In genomic region chr4:100128026-100128922, GRCm38 (mm10) we compare ENCODE assay signal across 17 mouse cellular contexts. TPM values are rescaled to one million over a fixed set of nuclear protein-coding genes. Genes with fewer than 3 reads are reported as not detected.
DNase-seq lines count a peak whose midpoint lies in the region; ATAC-seq and TF ChIP-seq lines count a peak whose summit lies in the region.
"Had no signal": no experiment of that assay in that cellular context is flagged by ENCODE, and none has a peak within 500 bp of the region (broad histone marks: within the 10 kb centered on the region; RNA-seq: fewer than 3 reads in every experiment).

No protein-coding gene starts in this region.

- H3K9ac ChIP-seq in embryonic facial prominence, embryonic 12.5 days, result no peak overlapping the region
- H3K9ac ChIP-seq: forebrain, embryonic 12.5 days; liver, embryonic 13.5 days; midbrain, embryonic 13.5 days had no signal

- H3K27me3 ChIP-seq in embryonic facial prominence, embryonic 12.5 days, result no peaks in the 10 kb centered on the region
- no peaks in the 10 kb centered on the region for H3K27me3 ChIP-seq in embryonic facial prominence, embryonic 10.5 days (replicated peaks; ENCODE audit: low read depth, poor library complexity, severe bottlenecking)
- H3K27me3 ChIP-seq: liver, embryonic 13.5 days; midbrain, embryonic 13.5 days had no signal

- DNase-seq in embryonic facial prominence, embryonic 10.5 days (ENCODE audit: low spot score), result no peak
- DNase-seq in layer of hippocampus, adult 2 months (ENCODE audit: low spot score in 2 of 2), result no peak
- DNase-seq in layer of hippocampus, postnatal 36 days, result no peak
- peak; percentile 41 for DNase-seq in Muller cell, postnatal 12 days (ENCODE audit: inconsistent ontology term)
- DNase-seq in cerebellum, adult 9-11 months, result peak; percentile 80
- DNase-seq in ovary, postnatal 14 days (ENCODE audit: low spot score), result no peak
- no peak for DNase-seq in ovary, postnatal 10 days (ENCODE audit: low spot score)
- DNase-seq: adrenal gland, postnatal 25 days; gastrocnemius, postnatal 36 days; liver, embryonic 13.5 days; thymus, postnatal 4 days had no signal

- TF ChIP-seq CTCF in layer of hippocampus, adult 2 months (conservative IDR thresholded peaks at IDR 0.05), result no peak

- no peak for ATAC-seq in embryonic facial prominence, embryonic 12.5 days (ENCODE audit: insufficient number of reproducible peaks, insufficient read depth, low FRiP score, low TSS enrichment)
- ATAC-seq: activated CD4-positive, CD25-positive, alpha-beta regulatory T cell, adult 4 months; midbrain, embryonic 13.5 days had no signal

- H3K4me1 ChIP-seq in embryonic facial prominence, embryonic 12.5 days, result peaks cover 35% of the 10 kb centered on the region
- H3K4me1 ChIP-seq in embryonic facial prominence, embryonic 10.5 days, result peaks cover 33% of the 10 kb centered on the region
- H3K4me1 ChIP-seq: forebrain, embryonic 12.5 days; liver, embryonic 13.5 days had no signal

- no peak overlapping the region for H3K4me3 ChIP-seq in embryonic facial prominence, embryonic 12.5 days
- no peak overlapping the region for H3K4me3 ChIP-seq in embryonic facial prominence, embryonic 10.5 days
- H3K4me3 ChIP-seq in layer of hippocampus, adult 2 months, result no peak overlapping the region
- H3K4me3 ChIP-seq: forebrain, embryonic 12.5 days; liver, embryonic 13.5 days; midbrain, embryonic 13.5 days; myocyte had no signal

- 93% methylated on average over 12 of the region's 12 CpGs for WGBS in embryonic facial prominence, embryonic 12.5 days
- 91% methylated on average over 12 of the region's 12 CpGs for WGBS in embryonic facial prominence, embryonic 10.5 days

- no peaks in the 10 kb centered on the region for H3K36me3 ChIP-seq in embryonic facial prominence, embryonic 12.5 days
- H3K36me3 ChIP-seq in embryonic facial prominence, embryonic 10.5 days (replicated peaks), result no peaks in the 10 kb centered on the region; the same call in 1 of the 2 replicates
- H3K36me3 ChIP-seq: forebrain, embryonic 12.5 days; liver, embryonic 13.5 days; midbrain, embryonic 13.5 days had no signal

- no peaks in the 10 kb centered on the region for H3K9me3 ChIP-seq in embryonic facial prominence, embryonic 12.5 days
- no peaks in the 10 kb centered on the region for H3K9me3 ChIP-seq in embryonic facial prominence, embryonic 10.5 days
- H3K9me3 ChIP-seq: forebrain, embryonic 12.5 days; liver, embryonic 13.5 days; midbrain, embryonic 13.5 days had no signal

- H3K27ac ChIP-seq in embryonic facial prominence, embryonic 12.5 days, result peak overlapping the region; percentile 58; the same call in 1 of the 2 replicates
- H3K27ac ChIP-seq in embryonic facial prominence, embryonic 10.5 days (replicated peaks), result no peak overlapping the region
- H3K27ac ChIP-seq in layer of hippocampus, adult 2 months, result peak overlapping the region; percentile 32; the same call in 1 of the 2 replicates
- H3K27ac ChIP-seq: forebrain, embryonic 12.5 days; liver, embryonic 13.5 days; midbrain, embryonic 13.5 days had no signal

- no peak overlapping the region for H3K4me2 ChIP-seq in embryonic facial prominence, embryonic 12.5 days (replicated peaks)
- H3K4me2 ChIP-seq: forebrain, embryonic 12.5 days; liver, embryonic 13.5 days; midbrain, embryonic 13.5 days had no signal

RNA-seq across cellular contexts. Expression of gene Ror1, which starts 32.7 kb away (rescaled TPM):
- polyA plus RNA-seq in embryonic facial prominence, embryonic 12.5 days (2016; fragmentation: Nextera tagmentation; extraction: Ambion mirVana), result 22.4 and 24.3 TPM in 2 replicates
- 11.4 and 12.0 TPM in 2 replicates for polyA plus RNA-seq in embryonic facial prominence, embryonic 10.5 days (2016; fragmentation: Nextera tagmentation; extraction: Ambion mirVana)
- total RNA-seq in layer of hippocampus, adult 2 months (2021), result 1 to 10 TPM; 6.1 to 7.0 TPM
- total RNA-seq in layer of hippocampus, postnatal 36 days (2021), result 1 to 10 TPM; 5.3 to 5.8 TPM
- total RNA-seq: neutrophil, adult 5-6 weeks had no signal
- polyA plus RNA-seq: activated CD4-positive, CD25-positive, alpha-beta regulatory T cell, adult 4 months had no signal

Comparison
In these comparisons a context has a peak if more than half of its experiments do, and no peak if none do; other contexts are left out.
1. DNase-seq: peak in Muller cell, postnatal 12 days (single experiment) and cerebellum, adult 9-11 months (single experiment); none in embryonic facial prominence, embryonic 10.5 days (single experiment), layer of hippocampus, adult 2 months (0 of 2), layer of hippocampus, postnatal 36 days (0 of 2), ovary, postnatal 14 days (single experiment) and ovary, postnatal 10 days (single experiment).